Mouse (Mus musculus) testis, adult 2 months (tissue): ENCODE results near the gene Mettl26.

Source experiments
- CTCF ChIP-seq: fragments of 200-500 bp; IDR thresholded peaks from 2 replicates; pipeline ENCODE4 v1.5.1; 2012; ENCODE audit warnings: low read depth, mild to moderate bottlenecking, inconsistent platforms, low read length, moderate library complexity; ENCODE audit not compliant: control insufficient read depth, insufficient read depth, insufficient replicate concordance
- POLR2A ChIP-seq: fragments of 200-500 bp; IDR thresholded peaks from 2 replicates; pipeline ENCODE4 v1.6.1; 2012; ENCODE audit warnings: low read depth, mild to moderate bottlenecking, inconsistent platforms, low read length, moderate library complexity; ENCODE audit not compliant: control insufficient read depth

DNA sequence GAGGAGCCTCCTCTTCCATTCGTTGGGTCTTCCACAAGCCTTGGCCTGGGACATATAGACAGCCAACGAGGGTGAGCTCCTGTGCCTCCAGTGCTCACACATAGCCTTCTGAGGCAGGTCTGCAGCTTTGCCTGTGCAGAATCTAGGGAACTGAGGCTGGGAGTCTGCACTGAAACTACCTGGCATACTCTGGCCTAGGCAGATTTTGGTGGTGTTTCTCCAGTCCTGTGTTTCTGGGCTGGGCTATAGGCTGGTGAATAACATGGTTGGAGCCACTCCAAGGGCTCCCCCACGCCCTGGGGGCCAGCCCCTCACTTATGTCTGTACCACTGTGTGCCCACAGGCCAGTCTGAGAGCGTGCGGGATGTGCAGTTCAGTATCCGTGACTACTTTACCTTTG lies 49.6 kb upstream of the Mettl26 start:
- no peak for TF ChIP-seq CTCF
- TF ChIP-seq POLR2A = no peak
